Mouse (Mus musculus): ENCODE results near the gene Arfgap1.

The Arfgap1 gene

DNA sequence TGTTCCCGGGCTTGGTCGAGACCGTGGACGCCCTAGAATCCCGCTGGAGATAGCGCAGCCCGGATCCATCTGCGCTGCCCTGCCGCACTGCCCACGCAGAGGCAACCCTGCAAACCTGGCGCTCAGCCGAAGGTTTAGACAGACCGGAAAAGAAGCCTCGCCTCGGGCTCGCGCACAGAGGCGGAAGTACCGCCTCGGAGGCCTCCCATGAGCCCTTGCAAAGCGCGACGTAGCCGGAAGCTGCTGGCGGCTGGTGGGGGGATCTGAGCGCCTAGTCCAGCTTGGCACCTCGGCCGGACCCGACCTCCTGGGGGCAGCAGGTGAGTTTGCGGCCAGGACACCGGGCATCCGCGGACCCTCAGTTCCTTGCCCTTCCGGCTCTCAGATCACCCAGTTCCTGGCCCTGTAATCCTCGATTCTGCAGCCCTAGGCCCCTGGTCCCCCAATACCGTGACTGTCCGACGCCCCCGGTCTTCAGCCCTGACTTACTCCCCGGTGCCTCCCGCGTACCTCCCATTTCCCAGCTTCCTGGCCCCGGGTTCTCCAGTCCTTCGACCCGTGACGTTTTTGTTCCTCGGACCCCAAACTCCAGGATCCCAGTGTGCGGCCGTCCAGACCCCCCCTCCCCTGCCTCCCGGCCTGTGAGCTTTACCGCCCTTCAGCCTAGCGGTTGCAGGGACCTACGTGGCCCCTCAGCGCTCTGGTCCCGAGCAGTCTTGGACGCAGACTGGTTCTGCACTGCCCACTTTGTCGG, at the start of gene Arfgap1:
Gene Arfgap1 (plus strand): TSS at position 216 of the 754 bp plus-strand sequence.
- peak; percentile 73 to 88 for DNase-seq (ENCODE audit: low spot score in 2 of 2)

DNA sequence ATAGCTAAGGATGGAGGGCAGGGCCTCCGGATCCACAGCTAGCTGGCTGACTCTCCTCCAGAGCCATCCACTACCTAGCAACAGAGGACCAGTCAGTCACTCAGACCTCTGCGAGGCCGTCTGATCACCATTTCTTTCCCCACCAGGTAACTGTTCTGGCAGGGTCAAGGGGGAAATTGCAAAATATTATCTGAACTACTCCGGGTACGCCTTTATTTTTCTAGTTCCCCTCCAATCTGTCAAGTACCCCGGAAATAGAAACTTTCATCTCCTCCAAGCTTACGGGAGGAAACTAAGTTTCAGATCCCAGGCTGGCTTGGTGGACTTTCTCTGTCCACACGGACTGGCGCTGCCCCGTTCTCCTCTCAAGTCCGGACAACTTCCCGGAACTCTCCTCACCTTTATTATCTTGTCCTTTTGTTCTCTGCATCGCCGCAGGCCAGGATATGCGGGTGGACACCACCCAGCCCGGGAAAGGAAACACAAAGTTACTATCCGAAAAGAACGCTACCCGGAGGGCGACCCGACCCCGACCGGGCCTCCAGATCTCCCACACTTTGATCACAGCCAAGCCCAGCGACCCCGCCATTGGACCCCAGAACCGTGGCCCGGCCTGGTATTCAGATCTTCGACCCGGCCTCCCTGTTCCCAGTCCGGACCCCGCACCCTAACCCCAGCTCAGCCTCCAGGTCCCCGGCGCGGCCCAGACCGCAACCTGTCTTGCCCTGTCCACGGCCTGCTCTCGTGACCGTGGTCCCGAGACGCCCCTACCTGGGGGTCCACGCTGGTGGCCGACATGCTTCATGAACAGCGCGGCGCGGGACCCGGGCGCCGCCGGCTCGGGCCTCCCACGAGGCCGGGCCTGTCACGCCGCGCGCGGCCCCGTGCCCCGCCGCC, 46.9 kb upstream of the Arfgap1 start:
- DNase-seq (ENCODE audit: low spot score in 2 of 2) = no peak

DNA sequence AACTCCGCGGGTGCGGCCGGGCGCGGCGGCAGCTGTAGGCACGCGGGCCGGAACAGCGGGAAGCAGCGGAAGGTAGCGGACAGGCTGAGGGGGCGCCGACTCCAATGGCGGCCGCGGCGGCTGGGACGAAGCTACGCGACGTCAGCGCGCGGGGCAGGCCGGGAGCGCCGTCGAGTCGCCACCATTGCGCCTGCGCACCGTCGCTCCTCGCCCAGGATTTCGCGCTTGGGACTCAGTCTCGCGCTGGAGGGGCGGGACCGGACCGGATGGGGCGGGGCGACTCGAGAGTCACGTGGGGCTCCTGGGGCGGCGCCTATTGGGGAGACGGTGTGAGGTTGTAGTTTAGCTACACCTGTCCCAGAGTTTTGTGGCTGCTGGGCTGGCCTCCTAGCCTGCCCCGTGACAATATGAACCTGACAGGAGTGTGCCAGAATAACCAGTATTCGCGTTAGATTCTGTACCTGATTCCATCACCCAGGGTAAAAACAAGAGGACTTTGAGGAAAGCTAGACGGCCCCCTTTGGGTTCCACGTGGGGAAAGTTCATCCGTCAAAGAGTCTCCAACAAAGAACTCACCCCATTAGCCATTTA, 46.1 kb upstream of the Arfgap1 start, which contains the start of gene Ythdf1:
Gene Ythdf1 (minus strand): TSS at position 140 of the 591 bp plus-strand sequence.
- peak; percentile 97 to 98 for DNase-seq (ENCODE audit: low spot score in 2 of 2)

DNA sequence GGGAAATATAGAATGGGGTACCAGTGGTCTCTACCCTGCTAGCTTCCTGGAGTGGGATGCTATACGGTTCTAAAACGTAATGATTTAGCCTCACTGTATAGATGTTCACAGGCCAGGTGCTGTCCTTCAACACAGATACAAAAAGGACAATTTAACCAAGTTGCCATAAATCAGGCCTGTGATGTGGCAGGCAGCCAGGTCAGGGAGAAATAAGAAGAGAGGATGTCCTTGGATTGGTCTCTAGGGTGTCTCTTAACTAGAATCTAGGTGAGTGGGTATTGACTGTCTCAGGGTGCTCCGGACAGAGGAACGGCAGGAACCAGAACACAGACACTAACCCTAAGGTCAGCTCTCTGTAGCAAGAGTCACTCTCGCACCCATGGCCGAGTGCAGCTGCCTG, 44.3 kb upstream of the Arfgap1 start:
- no peak for DNase-seq (ENCODE audit: low spot score in 2 of 2)

DNA sequence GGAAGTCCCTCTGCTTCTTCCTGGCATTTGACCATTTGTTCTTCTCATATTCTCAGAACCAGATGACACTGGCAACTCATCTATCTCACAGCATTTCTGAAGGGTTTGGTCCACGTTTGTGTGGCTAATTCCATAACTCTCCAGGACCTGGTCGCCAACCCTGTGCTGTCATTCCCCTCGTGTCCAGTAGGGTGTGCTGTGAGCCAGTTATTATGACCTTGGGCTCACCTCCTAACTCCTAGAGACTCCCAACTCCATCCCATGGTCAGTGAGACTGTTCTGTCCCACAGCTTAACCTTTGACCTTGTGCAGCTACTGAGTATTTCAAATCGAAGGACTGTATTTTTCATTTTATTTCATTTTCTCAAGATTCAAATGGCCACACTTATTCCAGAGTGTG, 41.8 kb upstream of the Arfgap1 start:
- peak; percentile 59 to 81 for DNase-seq (ENCODE audit: low spot score in 2 of 2)

DNA sequence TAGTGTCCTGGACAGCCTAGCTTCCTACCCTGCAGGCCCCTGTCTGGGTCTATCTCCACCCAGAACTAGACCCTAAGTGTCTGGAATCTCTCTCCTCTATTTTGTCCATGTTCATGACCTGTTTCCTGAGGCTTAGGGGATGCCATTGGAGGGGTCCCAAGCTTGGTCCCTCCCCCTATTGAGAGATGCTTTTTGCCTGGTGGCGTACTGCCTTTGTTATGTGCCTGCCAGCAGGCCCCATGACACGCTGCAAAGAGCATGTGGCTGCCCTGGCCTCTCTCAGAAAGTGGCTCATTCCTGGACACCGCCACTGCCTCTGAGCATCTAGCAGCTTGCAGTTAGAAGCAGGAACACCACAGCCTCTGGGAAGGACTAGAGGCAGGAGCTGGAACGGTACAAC, 38.3 kb upstream of the Arfgap1 start, which contains the start of gene Birc7:
Gene Birc7 (plus strand): TSS at position 301 of the 400 bp plus-strand sequence.
- DNase-seq (ENCODE audit: low spot score in 2 of 2) = no peak

DNA sequence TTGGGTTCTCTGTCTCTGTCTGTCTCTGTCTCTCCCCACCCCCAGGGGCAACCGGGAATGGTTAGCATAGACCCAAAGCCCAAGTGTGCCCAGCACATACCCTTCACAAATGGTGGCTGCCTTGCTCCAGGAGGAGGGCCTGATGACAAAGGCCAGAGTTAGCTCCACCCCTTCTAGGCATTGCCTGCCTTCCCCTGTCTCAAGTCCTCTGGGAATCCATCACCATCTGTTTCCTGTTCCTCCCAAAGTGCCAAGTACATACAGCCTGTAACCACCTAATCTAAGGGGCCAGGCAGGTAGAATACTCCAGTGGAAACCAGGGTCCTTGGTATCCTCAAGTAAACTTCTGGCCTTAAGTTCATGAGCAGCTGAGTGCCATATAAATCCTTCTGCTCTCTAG, 34.6 kb upstream of the Arfgap1 start:
- DNase-seq (ENCODE audit: low spot score in 2 of 2) = no peak

DNA sequence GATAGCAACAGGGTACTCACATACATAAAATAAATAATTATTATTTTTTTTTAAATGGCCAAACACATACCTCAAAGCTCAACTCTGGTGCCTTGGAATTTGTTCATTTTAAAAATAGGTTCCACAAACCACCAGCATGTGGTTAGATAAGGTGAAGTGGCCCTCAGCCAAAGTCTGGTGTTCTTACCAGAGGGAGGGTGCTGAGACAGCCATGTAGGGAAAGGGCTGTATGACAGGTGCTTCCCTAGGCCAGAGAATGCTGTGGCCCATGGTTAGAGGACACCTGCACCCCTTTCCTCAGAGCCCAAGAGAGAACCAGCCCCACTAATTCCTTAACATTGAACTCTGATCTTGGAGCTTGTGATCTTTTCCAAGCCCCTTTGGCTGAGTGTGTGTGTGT, 26.8 kb upstream of the Arfgap1 start:
- DNase-seq (ENCODE audit: low spot score in 2 of 2) = no peak

DNA sequence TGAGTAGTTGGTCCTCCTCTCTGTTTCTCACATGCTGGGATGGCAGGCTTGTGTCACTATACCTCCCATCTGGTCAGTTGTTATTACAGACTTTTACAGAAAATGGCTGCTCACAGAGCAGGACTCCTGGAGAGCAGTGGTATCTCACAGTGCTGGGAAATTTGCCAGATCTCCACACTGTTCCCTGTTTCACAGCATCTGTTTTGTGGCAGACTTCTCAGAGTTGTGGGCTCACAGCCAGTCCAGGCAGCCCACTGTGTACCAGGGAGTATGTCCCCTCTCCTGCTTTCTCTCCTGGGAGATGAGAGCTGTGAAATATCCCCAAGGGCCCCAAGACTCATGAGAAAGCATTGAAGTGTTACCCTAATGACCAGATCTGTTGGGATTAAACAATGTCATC, 25.2 kb upstream of the Arfgap1 start:
- no peak for DNase-seq (ENCODE audit: low spot score in 2 of 2)

DNA sequence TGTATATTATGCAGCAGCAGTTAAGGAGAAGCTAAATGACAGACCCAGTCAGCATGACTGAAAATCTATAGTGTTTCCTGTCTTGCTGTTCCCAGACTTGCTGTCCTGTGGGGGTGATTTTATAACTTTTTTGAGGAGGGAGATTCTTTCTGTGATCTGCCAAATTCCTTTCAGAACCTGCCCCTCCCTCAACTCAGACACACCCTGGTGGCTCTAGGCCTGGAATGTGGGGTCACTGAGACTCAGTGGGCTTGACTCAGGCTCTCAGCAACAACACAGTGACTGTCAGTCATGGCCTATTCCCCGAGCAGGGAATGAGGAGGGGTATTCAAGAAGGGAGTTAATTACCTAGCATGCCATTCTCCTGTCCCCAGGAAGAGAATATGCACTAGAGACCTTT, 17.1 kb upstream of the Arfgap1 start:
- DNase-seq (ENCODE audit: low spot score in 2 of 2) = no peak

DNA sequence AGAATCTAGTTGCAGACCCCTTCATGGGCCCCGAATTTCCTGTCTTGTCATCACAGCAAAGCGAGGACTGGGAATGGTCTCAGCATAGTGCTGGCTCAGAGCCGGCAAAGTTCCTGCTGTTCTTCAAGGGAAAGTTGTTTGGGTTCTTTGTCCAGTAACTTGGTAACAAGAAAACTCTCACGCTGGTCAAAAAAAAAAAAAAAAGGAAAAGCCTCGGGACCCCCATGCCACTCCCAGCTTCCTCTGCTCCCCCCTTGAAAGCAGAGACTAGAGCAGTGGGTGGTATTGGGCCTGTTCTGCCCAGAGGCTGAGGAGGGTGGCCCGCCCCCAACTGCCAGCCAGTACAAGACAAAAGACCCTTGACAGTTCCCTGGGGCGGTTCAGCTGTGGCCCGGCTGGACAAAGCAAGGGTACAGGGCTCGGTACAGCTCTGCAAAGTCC, 14.3 kb upstream of the Arfgap1 start:
- peak; percentile 35 to 50 for DNase-seq (ENCODE audit: low spot score in 2 of 2)

DNA sequence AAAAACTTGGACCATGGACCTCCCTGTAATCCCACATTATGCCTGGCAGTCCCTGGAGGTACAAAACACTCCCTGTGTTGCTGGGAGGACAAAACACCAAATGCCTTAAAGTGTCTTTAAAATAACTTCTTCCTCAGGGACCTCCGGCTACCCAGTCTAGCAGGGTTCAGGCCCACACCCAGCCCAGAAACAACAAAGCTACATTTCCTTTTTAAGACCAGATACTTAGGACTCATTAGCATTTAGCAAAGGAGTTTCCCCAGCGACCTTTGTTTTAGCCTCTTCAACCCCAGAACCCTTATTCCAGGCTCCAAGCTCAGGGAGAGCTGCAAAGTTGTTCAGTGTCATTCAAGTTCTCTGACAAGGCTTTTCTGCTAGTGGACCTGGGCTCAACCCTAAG, 13.4 kb upstream of the Arfgap1 start:
- DNase-seq (ENCODE audit: low spot score in 2 of 2) = no peak

DNA sequence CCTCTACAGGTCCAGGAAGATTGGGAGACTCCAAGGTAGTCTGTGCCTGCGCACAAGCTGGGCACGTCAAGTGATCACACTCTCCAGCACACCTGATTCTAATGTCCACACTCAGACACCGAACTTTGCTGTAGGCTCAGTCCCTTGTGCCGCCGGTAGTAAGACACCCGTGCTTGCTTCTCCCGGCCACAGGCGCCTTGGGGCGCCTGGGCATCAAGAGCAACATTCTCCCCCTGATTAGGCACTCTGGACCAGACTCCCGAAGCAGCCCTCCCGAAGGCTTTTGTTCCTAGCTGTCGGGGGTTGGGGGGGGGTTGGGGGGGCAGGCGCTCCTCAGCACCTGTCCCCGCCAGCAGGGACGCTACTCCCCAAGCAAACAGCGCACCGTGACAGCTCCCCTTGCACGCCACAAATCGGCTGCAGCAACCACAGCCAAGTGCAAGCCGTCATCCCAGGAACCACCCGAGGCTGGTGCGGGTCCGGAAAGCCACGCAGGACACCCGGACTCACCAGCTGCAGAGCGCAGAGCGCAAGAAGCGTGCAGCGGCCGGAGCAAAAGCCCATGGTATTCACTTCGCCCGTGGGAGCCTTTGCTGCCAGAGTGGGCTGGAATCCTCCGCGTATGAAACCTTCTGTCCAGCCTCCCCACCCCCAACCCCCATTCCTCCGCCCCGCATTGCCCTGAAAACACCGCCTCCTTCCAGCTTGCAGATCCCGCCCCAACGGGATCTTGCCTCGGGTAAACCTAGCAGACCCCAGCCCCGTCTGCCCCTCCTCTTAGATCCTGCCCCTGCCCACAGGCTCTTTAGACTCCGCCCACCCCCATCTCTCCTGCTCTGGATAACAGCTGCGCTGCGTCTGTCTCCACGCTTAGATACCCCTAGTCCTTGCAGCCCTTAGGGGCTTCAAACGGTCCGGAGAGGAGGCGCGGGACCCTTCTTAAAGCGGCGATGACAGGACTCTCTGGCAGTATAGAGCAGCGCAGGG, 12.7 kb upstream of the Arfgap1 start, which contains the start of gene Nkain4:
Gene Nkain4 (minus strand): TSS at position 639 of the 987 bp plus-strand sequence.
- peak; percentile 56 to 72 for DNase-seq (ENCODE audit: low spot score in 2 of 2)

DNA sequence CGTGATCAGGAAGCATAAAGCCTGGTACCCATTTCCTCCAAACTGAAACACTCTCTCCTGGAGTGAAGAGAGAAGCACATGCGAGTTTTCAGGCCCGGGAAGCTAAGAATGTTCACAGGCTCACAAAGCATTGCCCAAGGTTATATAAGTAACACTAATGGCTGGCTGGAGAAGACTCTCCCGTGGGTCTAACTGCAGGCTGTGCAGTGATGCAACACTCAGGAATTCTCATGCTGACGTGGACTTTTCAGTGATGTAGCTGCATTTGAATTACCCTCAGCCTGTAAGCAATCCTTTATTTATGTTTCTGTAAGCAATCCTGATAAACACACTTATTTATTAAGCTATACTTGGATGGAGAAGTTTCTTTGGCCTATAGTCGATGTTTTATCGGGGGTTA, 7.4 kb upstream of the Arfgap1 start:
- no peak for DNase-seq (ENCODE audit: low spot score in 2 of 2)

DNA sequence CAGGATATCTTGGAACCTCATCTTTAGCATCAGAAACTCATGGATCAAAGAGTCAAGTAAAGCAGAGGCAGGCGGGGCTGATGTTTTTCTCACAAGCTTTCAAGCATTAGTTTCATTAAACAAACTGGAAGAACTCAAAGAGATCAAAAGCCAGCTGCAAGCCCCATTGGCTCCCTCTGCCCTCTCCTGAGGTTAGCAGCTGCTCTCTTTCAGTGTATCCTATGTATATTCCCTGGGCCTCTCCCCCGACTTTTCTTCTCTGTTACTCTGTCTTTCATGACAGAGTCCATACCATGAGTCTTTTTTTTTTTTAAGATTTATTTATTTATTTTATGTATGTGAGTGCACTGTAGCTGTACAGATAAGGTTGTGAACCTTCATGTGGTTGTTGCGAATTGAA, 6.8 kb upstream of the Arfgap1 start:
- no peak for DNase-seq (ENCODE audit: low spot score in 2 of 2)

DNA sequence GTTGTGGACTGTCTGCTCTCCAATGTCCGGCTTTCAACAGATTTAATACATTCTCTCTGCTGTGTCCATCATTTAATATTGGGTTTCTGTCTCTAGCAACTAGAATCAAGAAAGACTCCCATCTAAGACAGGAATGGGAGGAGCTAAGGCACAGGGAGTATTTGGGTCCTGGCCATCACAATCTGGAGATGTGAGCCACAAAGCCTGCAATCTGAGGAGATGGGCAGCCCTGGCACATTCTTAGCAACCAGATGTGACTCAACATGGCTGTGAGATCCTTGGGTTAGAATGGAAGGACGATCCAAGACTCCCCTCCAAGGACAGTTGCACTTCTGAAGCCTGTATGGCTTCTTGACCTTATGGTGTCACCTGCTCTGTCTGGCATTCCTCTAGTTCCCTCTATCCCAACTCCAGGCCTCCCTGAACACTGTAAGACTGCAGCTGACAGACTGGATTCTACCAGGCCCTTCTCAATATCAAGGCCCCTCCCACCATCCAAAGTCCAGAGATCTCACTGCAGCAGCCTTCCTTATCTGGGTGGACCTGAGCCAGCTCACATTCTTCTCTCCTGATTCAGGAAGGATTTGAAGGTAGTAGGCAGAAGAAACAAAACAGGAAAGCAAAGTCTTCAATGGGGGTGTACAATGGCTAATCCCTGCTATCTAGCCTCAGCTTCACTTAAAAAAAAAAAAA, 4.3 kb upstream of the Arfgap1 start:
- no peak for DNase-seq (ENCODE audit: low spot score in 2 of 2)

DNA sequence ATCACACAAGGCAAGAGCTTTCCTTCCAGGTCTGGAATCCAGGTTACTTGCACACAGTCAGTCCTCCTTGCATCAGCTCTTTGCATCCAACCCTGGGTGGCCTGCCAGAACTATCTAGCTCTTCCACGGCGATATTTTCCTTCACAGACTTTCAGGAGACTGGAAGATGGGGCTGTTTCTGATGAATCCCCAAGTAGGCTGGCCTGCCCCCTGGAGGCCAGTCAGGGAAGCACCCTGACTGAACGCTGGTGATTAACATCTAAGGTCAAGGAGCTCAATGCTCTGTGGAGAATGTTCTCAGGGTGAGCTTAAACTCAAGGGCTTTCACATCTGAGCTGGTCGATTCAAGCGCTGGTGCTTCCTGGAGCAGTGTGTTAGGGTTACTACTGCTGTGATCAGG, 3.1 kb upstream of the Arfgap1 start:
- peak; percentile 62 to 82 for DNase-seq (ENCODE audit: low spot score in 2 of 2)

DNA sequence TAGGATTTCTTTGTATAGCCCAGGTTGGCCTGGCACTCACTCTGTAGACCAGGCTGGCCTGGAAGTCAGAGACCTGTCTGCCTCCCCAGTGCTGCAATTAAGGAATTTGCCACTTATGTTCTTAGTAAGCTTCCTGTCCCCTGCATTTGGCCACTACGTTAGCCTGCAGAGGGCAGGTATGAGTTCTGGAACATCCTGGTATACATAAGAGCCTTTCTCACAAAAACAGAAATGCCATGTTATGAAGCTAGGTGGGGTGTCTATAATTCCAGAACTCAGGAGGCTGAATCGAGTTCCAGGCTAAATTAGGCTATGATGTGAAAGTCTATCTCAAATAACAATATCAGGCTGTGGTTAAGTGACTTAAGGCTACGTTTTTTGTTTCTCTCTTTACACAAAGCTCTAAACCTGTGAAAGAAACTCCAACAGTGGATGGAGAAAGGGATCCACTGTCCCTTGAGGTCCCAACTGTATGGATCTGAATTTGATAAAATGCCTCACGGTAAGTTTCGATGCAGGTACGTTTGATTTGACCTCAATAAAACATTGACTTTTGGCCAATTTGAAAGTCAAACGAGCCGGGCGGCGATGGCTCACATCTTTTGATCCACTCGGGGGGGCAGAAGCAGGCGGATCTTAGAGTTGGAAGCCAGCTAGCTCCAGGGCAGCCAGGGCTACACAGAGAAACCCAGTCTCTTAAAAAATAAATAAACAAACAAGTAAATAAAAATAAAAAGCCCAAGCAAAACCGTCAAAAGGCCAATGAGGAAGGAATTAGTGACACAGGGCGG, 738 bp upstream of the Arfgap1 start:
- no peak for DNase-seq (ENCODE audit: low spot score in 2 of 2)

DNA sequence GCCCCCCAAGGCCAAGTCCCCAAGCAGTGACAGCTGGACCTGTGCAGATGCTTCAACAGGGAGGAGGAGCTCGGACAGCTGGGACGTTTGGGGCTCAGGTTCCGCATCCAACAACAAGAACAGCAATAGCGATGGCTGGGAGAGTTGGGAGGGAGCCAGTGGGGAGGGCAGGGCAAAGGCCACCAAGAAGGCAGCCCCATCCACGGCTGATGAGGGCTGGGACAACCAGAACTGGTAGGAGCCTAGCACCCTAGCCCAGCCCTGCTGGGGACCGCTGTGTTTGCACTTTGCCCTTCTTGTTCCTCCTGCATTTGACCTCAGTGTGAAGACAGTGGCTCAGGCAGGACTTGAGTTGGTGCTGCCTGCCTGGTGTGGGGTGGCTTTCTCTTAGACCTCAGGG, 14.1 kb downstream of the Arfgap1 start:
- DNase-seq (ENCODE audit: low spot score in 2 of 2) = no peak

DNA sequence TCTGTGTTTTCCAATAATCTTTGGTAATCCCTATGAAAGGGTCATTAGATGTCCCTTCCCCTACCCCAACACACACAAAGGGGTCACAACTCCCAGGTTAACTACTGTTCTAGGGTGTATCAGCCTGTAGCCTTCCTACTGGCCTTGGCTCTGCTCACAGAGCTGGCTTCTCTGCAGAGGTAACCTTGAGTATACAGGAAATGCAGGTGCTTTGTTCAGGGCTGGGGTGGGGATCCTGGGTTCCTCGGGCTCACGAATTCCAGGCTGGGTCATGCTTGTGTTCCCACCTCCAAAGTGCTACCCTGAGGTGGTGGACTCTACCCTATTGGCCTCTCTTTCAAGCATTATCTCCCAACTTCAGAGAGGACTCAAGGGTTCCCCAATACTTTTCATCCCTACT, 18.6 kb downstream of the Arfgap1 start:
- no peak for DNase-seq (ENCODE audit: low spot score in 2 of 2)

All from cerebellum, postnatal 4 days (tissue).